Mouse (Mus musculus): ENCODE results near the gene Arhgap15.

GRCm38 (mm10) chr2:44311216-44311615 lies 562.6 kb downstream of the Arhgap15 start:
- TF ChIP-seq CTCF (conservative IDR thresholded peaks at IDR 0.05 in 1 of 2, IDR thresholded peaks at IDR 0.05 in 1 of 2; ENCODE audit: low read depth in 2 of 2, low read length in 2 of 2) (no peak), ELF1 (IDR thresholded peaks at IDR 0.05; ENCODE audit: low read depth, low read length) (no peak), EP300 (IDR thresholded peaks at IDR 0.05; ENCODE audit: low read length) (no peak), ZNF384 (IDR thresholded peaks at IDR 0.05; ENCODE audit: low read depth, low read length) (no peak), MAFK (IDR thresholded peaks at IDR 0.05; ENCODE audit: insufficient replicate concordance, low read length) (no peak), TCF12 (IDR thresholded peaks at IDR 0.05; ENCODE audit: low read depth, low read length) (no peak)

Data from CH12.LX (cell line).